Mouse (Mus musculus): ENCODE results near the gene Pip4k2b.

DNA sequence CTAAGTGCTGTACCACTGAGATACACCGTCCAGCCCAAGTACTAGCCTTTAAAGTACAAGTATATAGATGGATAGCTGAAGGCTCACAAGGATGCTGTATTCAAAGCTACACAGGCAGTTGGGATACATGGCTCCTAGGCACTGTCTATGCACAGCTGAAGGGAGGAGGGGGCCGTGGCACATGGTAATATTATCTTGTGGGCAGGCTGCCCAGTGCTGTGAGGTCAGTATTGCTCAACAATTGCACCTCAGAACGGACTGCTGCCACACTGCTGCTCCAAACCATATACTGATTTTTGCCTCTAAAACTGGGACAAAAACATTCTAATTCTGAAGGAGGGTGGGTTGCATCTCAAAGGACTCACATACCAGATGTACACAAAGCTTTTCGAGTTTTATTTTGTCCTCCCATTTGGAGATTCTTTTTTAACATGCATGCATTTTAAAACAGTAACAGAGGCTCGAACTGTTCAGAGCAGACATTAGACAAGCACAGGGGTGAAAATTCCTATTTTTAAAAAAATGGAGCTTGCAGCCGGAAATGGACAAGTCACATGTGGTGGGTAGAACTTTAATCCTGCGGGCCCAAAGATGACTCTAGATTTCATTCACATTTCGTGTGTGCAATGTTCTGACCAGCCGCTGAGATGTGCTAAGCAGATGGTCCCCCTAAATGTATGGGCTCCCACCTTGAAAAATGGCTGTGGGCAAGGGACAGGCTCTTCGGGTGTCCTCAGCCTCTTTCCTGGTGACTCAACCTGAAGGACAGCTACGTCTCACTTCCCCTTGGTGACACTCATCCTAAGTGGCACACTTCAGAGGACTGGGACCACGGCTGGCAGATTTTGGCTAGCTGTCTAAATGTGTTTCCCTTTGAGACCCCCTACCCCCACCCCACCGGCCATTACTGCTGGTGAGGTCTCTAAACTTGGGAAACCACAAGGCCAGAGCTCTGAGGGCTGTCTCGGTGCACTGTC lies 29.4 kb downstream of the Pip4k2b start:
- no peak for TF ChIP-seq POLR2A (IDR thresholded peaks at IDR 0.05; ENCODE audit: borderline replicate concordance, extremely low read depth, insufficient read depth, insufficient read length, poor library complexity, severe bottlenecking)
- TF ChIP-seq CTCF (IDR thresholded peaks at IDR 0.05; ENCODE audit: borderline replicate concordance, extremely low read depth, insufficient read depth, insufficient read length) = no peak
